Mouse (Mus musculus) gastrocnemius, postnatal 25 days (tissue): Measurements from ENCODE around the gene Anapc15-ps. TPM values are rescaled to one million over a fixed set of nuclear protein-coding genes. Genes with fewer than 3 reads are reported as not detected.

Experiments
- DNase-seq: peaks from one replicate; pipeline ENCODE4 v3.0.0; 2022
- long read RNA-seq, 2 experiments: library from polyadenylated mRNA; stranded (forward); transcript quantifications; one replicate each; pipeline ENCODE4 v2.0.0; 2021
- total RNA-seq, 2 experiments: library from RNA; stranded (reverse); gene quantifications; 1 replicate in 1 of 2; 2 replicates in 1 of 2; pipeline ENCODE4 v1.2.3; 2021

Gene Anapc15-ps
- total RNA-seq: not detected
- long read RNA-seq, experiment 1: 0 reads
- long read RNA-seq, experiment 2: 0 reads

GRCm38 (mm10) chr10:95673351-95673750 is at the start of gene Anapc15-ps:
Gene Anapc15-ps, minus strand, starts transcription at chr10:95673451.
- DNase-seq: no peak

GRCm38 (mm10) chr10:95722203-95722611 is 49.0 kb upstream of the Anapc15-ps start:
- no peak for DNase-seq

- no peak for DNase-seq
Measured at GRCm38 (mm10) chr10:95720181-95720798, 47.0 kb upstream of the Anapc15-ps start.

- no peak for DNase-seq
Measured at GRCm38 (mm10) chr10:95719472-95719871, 46.2 kb upstream of the Anapc15-ps start.

- no peak for DNase-seq
Measured at GRCm38 (mm10) chr10:95718760-95719159, 45.5 kb upstream of the Anapc15-ps start.

- DNase-seq: no peak
Measured at GRCm38 (mm10) chr10:95717106-95717680, 43.9 kb upstream of the Anapc15-ps start.

GRCm38 (mm10) chr10:95715687-95716086 is 42.4 kb upstream of the Anapc15-ps start:
- no peak for DNase-seq

GRCm38 (mm10) chr10:95712221-95712620 is 39.0 kb upstream of the Anapc15-ps start:
- DNase-seq: no peak

GRCm38 (mm10) chr10:95709903-95710660 is 36.8 kb upstream of the Anapc15-ps start:
- no peak for DNase-seq

GRCm38 (mm10) chr10:95709143-95709880 is 36.1 kb upstream of the Anapc15-ps start:
- no peak for DNase-seq

GRCm38 (mm10) chr10:95708001-95708400 is 34.8 kb upstream of the Anapc15-ps start:
- peak; percentile 34 for DNase-seq

- no peak for DNase-seq
Measured at GRCm38 (mm10) chr10:95706867-95707266, 33.6 kb upstream of the Anapc15-ps start.

GRCm38 (mm10) chr10:95705747-95706146 is 32.5 kb upstream of the Anapc15-ps start:
- no peak for DNase-seq

- DNase-seq: no peak
Measured at GRCm38 (mm10) chr10:95704847-95705246, 31.6 kb upstream of the Anapc15-ps start.

- DNase-seq: no peak
Measured at GRCm38 (mm10) chr10:95703730-95704129, 30.5 kb upstream of the Anapc15-ps start.

- DNase-seq: no peak
Measured at GRCm38 (mm10) chr10:95700422-95700821, 27.2 kb upstream of the Anapc15-ps start.

- no peak for DNase-seq
Measured at GRCm38 (mm10) chr10:95698920-95699714, 25.9 kb upstream of the Anapc15-ps start.

GRCm38 (mm10) chr10:95696253-95696641 is 23.0 kb upstream of the Anapc15-ps start:
- DNase-seq: no peak

- DNase-seq: no peak
Measured at GRCm38 (mm10) chr10:95695603-95696252, 22.5 kb upstream of the Anapc15-ps start.

GRCm38 (mm10) chr10:95694559-95695251 is 21.5 kb upstream of the Anapc15-ps start:
- no peak for DNase-seq

- DNase-seq: no peak
Measured at GRCm38 (mm10) chr10:95691347-95691746, 18.1 kb upstream of the Anapc15-ps start.
